Mouse (Mus musculus) spleen, adult 12 weeks (tissue): ENCODE data around the gene Slc2a9.

Experiments
- DNase-seq: peaks from one replicate; pipeline ENCODE4 v3.0.0; 2022; ENCODE audit warnings: low spot score

The Slc2a9 gene

GRCm38 (mm10) chr5:38502992-38503391, at the start of gene Slc2a9:
Gene Slc2a9, minus strand, starts transcription at chr5:38503143.
- no peak for DNase-seq

- no peak for DNase-seq
These were observed 49.7 kb upstream of the Slc2a9 start for GRCm38 (mm10) chr5:38552615-38553014.

DNA sequence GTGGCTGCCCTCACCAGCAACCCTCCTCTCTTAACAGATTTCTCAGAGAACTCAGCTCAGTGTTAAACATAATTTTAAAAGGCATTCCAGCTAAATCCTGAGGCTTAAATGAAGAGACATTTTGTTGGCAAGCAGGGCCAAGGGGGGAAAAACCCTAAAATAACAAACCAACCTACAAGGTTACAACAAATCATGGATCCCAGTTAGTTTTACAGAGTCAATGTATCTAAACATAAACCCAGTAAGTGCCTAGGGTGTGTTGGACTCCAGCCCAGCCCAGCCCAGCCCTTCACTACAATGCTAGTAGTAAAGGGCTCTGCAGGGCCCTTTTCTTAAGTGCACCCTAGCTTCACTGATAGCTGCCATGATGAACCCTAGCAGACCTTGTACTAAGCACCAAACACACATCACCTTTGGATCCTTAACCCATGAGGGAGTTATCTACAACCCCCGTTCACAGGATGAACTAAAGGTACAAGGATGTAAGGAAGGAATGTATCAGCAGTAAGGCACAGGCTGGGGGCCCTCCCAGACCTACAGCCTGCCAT, 47.4 kb upstream of the Slc2a9 start:
- DNase-seq, result no peak

DNA sequence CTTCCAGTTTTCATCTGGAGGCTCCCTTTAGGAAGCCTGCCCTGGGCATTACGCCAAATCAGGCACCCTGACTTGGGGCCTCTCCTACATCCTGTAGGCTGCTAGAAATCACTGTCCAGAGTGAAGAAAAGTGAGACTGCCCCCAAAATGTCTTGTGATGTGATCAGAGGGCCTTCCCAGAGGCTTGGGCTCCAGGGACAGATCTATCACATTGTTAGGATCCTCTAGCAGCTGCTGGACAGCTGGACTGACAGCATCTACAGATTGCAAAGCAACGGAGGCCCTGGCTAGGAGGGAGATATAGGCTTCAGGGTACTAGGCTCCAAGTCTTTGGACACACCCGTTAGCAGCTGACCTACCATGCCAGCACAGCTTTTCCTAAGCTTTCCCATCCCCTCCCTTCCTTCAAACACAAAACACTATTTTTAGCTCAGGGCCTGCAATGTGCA, 46.5 kb upstream of the Slc2a9 start:
- DNase-seq, result no peak

DNA sequence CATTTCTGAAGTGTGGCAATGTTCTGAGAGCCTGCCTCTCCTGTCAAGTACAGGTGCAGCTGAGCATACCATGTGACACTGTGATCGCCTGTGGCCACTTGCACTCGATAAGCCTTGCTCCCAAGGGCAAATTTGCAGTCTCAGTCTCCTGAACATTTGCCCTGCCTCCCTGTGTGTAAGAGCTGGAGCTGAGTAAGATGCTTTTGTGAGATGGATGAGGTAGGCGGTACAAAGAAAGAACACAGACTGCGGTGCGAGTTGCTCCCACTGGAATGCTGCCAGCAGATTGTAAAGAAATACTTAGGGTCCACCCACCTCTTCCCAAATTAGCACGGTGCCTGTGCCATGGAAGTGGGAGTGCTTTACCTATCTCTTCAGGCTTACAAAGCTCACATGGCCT, 44.4 kb upstream of the Slc2a9 start:
- no peak for DNase-seq

GRCm38 (mm10) chr5:38544423-38545415, 41.8 kb upstream of the Slc2a9 start:
- no peak for DNase-seq

GRCm38 (mm10) chr5:38543496-38544217, 40.7 kb upstream of the Slc2a9 start:
- no peak for DNase-seq

GRCm38 (mm10) chr5:38541728-38542127, 38.8 kb upstream of the Slc2a9 start:
- DNase-seq, result no peak

GRCm38 (mm10) chr5:38540898-38541297, 38.0 kb upstream of the Slc2a9 start:
- no peak for DNase-seq

- DNase-seq, result no peak
These were observed 35.6 kb upstream of the Slc2a9 start for GRCm38 (mm10) chr5:38538508-38538907.

- DNase-seq, result no peak
These were observed 34.9 kb upstream of the Slc2a9 start for GRCm38 (mm10) chr5:38537845-38538244.

DNA sequence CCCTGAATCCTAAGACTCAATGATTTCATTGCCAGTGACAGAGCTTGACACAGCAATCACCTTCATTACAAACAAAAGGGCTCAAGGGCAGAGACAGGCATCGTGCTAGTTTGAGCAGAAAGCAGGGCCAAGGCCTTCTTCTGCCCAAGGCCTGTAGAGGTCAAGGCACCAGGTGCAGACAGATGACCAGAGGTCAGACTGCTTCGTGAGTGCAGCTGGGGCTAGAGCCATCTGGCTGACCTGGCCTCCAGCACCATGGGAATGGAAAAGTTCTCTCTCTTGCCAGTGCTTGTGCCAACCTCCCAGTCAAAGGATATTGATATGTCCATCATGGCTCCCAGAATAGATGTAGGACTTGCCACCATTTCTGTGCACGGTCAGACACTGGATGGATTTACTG, 33.9 kb upstream of the Slc2a9 start:
- DNase-seq, result no peak

DNA sequence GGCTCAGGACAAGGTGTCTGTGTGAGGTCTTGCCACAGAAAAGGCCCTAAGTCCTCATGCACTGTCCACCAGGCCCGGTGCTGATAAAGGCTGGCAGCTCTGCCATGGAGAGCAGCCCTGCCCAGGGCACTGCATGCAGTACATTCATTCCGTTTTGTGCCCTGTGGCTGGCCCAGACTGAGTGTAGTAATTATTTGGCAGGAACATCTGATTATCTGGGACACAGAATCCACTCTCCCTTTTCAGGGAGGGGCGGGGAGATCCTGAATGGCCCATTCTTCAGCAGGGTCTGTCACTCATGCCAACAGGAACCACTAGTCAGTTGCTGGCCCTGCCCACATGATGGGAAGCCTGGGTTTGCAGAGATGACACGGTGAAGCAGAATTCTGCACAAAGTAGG, 29.1 kb upstream of the Slc2a9 start:
- DNase-seq, result no peak

- DNase-seq, result no peak
These were observed 26.9 kb upstream of the Slc2a9 start for GRCm38 (mm10) chr5:38529724-38530428.

GRCm38 (mm10) chr5:38522977-38523376, 20.0 kb upstream of the Slc2a9 start:
- no peak for DNase-seq

DNA sequence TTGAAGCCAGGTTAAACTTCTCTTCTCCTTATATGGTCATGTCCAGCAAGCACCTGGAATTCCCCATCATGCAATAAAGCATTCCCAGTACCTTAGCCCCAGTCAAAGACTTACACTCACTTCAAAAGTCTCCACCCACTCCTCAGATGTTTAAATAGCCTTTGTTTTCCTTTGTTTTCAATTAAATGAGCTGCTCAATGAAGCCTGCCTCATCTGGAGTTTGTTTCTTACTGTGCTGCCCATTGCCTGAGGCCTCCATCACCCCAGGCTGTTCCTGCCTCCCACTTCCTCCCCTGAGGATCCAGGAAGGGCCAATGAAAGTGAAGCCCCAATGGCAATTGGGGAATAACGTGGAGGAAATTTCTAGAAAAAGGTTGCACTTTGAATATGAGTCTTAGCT, 17.9 kb upstream of the Slc2a9 start:
- no peak for DNase-seq

- no peak for DNase-seq
These were observed 13.3 kb upstream of the Slc2a9 start for GRCm38 (mm10) chr5:38516267-38516666.

- DNase-seq, result no peak
These were observed 10.0 kb upstream of the Slc2a9 start for GRCm38 (mm10) chr5:38512991-38513390.

DNA sequence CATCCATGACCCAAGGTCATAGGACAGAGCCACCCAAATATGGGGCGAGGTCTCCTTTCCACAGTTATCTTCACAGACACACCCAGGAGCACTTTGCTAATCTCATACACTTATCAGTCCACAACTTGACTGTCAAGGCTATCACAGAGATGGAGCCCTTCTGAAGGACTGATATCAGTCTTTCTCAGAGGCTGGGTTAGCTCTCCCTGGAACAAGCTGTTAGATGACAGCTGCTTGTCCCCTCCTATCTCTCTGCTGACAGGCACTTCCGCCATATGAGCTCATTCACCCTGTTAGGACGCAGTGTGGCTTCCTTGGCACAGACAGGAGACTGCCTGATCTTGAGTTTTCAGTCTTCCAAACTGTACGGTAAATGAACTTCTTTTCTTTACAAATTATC, 6.6 kb upstream of the Slc2a9 start:
- no peak for DNase-seq

DNA sequence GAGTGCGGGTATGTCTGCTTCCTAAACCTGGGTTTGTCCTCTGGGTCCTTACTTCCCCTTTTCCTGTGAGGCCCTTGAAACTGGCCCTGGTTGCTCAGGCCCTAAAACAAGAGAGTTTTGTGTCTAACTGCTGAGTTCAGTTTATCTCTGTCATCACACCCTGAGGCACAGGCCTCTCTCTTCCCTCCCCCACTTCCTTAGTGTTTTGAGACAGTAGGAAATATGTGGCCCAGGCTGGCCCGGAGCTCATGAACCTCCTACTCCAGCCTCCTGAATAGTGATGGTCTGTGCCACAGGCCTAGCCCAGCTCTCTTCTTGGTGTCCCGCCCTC, 2.5 kb upstream of the Slc2a9 start:
- no peak for DNase-seq

DNA sequence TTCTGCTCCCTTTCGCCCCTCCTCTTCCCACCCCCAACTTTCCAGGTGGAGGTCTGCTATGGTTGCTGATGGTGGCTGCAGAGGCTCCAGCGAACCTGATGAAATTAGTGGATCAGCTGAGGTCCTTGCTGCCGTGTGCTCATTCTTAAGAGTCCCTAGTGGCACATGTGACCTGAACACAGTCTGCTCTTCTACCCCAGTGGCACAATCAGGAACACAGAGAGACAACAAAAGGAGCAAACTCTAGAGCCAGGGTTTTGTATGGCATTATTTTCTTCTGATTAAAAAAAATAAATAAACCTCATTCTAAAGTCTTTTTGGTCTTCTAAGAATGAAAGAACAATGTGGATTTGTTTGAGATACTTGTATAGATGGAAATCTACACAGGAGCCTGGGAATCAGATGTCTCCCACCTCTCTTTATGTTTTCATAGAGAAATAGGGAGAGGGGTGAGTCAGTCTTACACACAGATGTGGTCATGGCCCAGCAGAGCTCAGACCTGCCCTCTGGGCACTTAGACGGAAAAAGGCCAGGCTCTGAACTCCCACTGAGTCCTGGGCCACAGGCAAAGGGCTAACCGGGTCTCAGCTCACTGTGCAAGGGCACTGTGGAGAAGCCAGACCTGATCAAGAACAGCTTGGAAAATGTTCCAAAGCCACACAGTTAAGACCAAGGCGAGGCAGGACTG, 1.9 kb upstream of the Slc2a9 start:
- DNase-seq, result no peak

- DNase-seq, result no peak
These were observed 1.2 kb upstream of the Slc2a9 start for GRCm38 (mm10) chr5:38504116-38504515.
